16 mouse cellular contexts compared by ENCODE assay signal in the genomic region with DNA sequence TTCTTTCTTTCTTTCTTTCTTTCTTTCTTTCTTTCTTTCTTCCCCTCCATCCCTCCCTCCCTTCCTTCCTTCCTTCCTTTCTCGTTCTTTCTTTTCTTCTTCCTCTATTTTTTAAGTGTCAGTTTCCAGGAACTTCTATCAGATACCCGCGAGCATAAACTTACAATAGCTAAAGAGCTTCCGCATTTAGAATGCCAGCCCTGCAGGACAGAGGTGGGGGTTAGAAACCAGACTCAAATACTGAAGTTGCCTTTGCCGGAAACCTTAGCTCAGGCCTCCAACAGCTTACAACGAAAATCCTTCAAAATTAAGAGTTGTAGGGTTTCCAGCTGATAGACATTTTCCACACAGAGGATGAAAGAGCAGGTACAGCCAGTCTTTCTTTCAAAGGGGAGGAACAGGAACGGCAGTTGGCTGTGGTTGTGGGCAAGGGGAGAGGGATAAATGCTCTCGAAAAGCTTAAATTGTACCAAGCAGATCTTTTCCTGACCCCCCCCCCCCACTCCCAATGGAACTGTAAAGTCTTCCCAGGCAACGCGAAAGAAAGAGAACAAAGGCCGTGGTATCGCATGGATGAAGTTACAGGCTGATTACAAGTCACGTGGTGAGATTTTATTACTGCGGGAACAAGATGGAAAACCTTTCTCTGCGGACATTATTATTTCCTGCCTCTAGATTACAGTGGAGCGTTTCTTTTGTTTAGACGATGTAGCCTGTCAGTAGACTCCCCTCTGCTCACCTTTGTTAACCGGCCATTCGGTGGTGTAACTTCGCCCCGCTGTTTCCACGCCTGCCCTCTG.
A peak's percentile ranks its signal among the peaks of the same experiment; 100 is the strongest.
DNase-seq lines count a peak whose midpoint lies in the region; ATAC-seq lines count a peak whose summit lies in the region.
"Had no signal": no experiment of that assay in that cellular context is flagged by ENCODE, and none has a peak within 500 bp of the region (broad histone marks: within the 10 kb centered on the region; RNA-seq: fewer than 3 reads in every experiment).

No protein-coding gene starts in this region.

- intact Hi-C loops in heart, postnatal 25 days (cut with DNase I) = no loop called here

- no peak overlapping the region for H3K9ac ChIP-seq in heart, embryonic 12.5 days
- H3K9ac ChIP-seq in forebrain, embryonic 13.5 days = no peak overlapping the region; the same call in 1 of the 2 replicates
- no peak overlapping the region for H3K9ac ChIP-seq in limb, embryonic 13.5 days
- H3K9ac ChIP-seq: kidney, embryonic 15.5 days had no signal

- peaks cover 5% of the 10 kb centered on the region; the same call in 1 of the 2 replicates for H3K4me1 ChIP-seq in heart, embryonic 12.5 days (replicated peaks)
- H3K4me1 ChIP-seq in forebrain, embryonic 13.5 days = no peaks in the 10 kb centered on the region
- peaks cover 16% of the 10 kb centered on the region; the same call in 1 of the 2 replicates for H3K4me1 ChIP-seq in limb, embryonic 13.5 days

- ATAC-seq in heart, embryonic 12.5 days (ENCODE audit: insufficient number of reproducible peaks, low FRiP score) = no peak
- ATAC-seq in forebrain, embryonic 13.5 days = peak; percentile 16; the same call in 1 of the 2 replicates
- peak; percentile 64 for ATAC-seq in limb, embryonic 13.5 days (ENCODE audit: low FRiP score, low read depth)

- H3K27ac ChIP-seq in heart, embryonic 12.5 days (ENCODE audit: poor library complexity, severe bottlenecking) = no peak overlapping the region
- H3K27ac ChIP-seq in forebrain, embryonic 13.5 days = peak overlapping the region; percentile 31; the same call in 1 of the 2 replicates
- peak overlapping the region; percentile 78; the same call in 1 of the 2 replicates for H3K27ac ChIP-seq in limb, embryonic 13.5 days
- H3K27ac ChIP-seq: kidney, embryonic 15.5 days had no signal

- DNase-seq in heart, postnatal 25 days (ENCODE audit: low spot score) = no peak
- DNase-seq in R1 (ENCODE audit: low read depth, low spot score) = peak; percentile 31
- DNase-seq in urinary bladder, postnatal 36 days (ENCODE audit: low spot score in 2 of 2) = no peak
- no peak for DNase-seq in urinary bladder, adult 2 months (ENCODE audit: low spot score)
- DNase-seq in adipocyte (ENCODE audit: low spot score) = no peak
- DNase-seq: adrenal gland, postnatal 14 days; cerebellum, adult 2 months; heart, postnatal 10 days; left cerebral cortex, postnatal 4 days; lung, postnatal 14 days; thymus, postnatal 4 days had no signal

- WGBS in heart, embryonic 12.5 days = 56% methylated on average over 22 of the region's 22 CpGs
- 49% methylated on average over 22 of the region's 22 CpGs for WGBS in forebrain, embryonic 13.5 days
- WGBS in limb, embryonic 13.5 days = 37% methylated on average over 22 of the region's 22 CpGs

- H3K4me3 ChIP-seq in heart, embryonic 12.5 days = no peak overlapping the region
- no peak overlapping the region for H3K4me3 ChIP-seq in forebrain, embryonic 13.5 days
- H3K4me3 ChIP-seq in limb, embryonic 13.5 days = no peak overlapping the region
- H3K4me3 ChIP-seq: kidney, embryonic 15.5 days had no signal

- H3K4me2 ChIP-seq in heart, embryonic 12.5 days = 0 out of 2 replicates have a peak overlapping the region, but pooled peaks have one; percentile 3
- peak overlapping the region; percentile 41 for H3K4me2 ChIP-seq in forebrain, embryonic 13.5 days
- peak overlapping the region; percentile 41 for H3K4me2 ChIP-seq in limb, embryonic 13.5 days (replicated peaks)
- H3K4me2 ChIP-seq: kidney, embryonic 15.5 days had no signal

- H3K36me3 ChIP-seq in heart, embryonic 12.5 days = no peaks in the 10 kb centered on the region
- H3K36me3 ChIP-seq in forebrain, embryonic 13.5 days (ENCODE audit: poor library complexity, severe bottlenecking) = no peaks in the 10 kb centered on the region
- no peaks in the 10 kb centered on the region for H3K36me3 ChIP-seq in limb, embryonic 13.5 days
- H3K36me3 ChIP-seq: G1E; kidney, embryonic 15.5 days had no signal

- no peaks in the 10 kb centered on the region for H3K9me3 ChIP-seq in heart, embryonic 12.5 days (replicated peaks)
- no peaks in the 10 kb centered on the region for H3K9me3 ChIP-seq in forebrain, embryonic 13.5 days (replicated peaks)
- H3K9me3 ChIP-seq in limb, embryonic 13.5 days = no peaks in the 10 kb centered on the region
- H3K9me3 ChIP-seq: kidney, embryonic 15.5 days had no signal

- peaks cover under 1% of the 10 kb centered on the region; the same call in 1 of the 2 replicates for H3K27me3 ChIP-seq in heart, embryonic 12.5 days (replicated peaks)
- no peaks in the 10 kb centered on the region for H3K27me3 ChIP-seq in forebrain, embryonic 13.5 days
- no peaks in the 10 kb centered on the region for H3K27me3 ChIP-seq in limb, embryonic 13.5 days
- H3K27me3 ChIP-seq: kidney, embryonic 15.5 days had no signal
